Mouse (Mus musculus) limb, embryonic 15.5 days (tissue): ENCODE data around the gene Mxra7. TPM values are rescaled to one million over a fixed set of nuclear protein-coding genes. Genes with fewer than 3 reads are reported as not detected.

Source experiments
- ATAC-seq: fragments of 200-750 bp; cut with Nextera tagmentation; 2 replicates; pipeline ENCODE4 v1.8.0; 2017; ENCODE audit warnings: low read depth, moderate TSS enrichment; ENCODE audit not compliant: insufficient number of reproducible peaks, low FRiP score, low TSS enrichment
- H3K27ac ChIP-seq: fragments of 300-500 bp; sonication (generic); 2 replicates; pipeline ENCODE4 v1.5.1; 2015; ENCODE audit warnings: moderate library complexity, mild to moderate bottlenecking, inconsistent platforms
- H3K27me3 ChIP-seq: fragments of 300-500 bp; sonication (generic); 2 replicates; pipeline ENCODE4 v1.6.1; 2015; ENCODE audit warnings: inconsistent platforms
- H3K36me3 ChIP-seq: fragments of 300-500 bp; sonication (generic); 2 replicates; pipeline ENCODE4 v1.6.1; 2015; ENCODE audit warnings: inconsistent platforms
- H3K4me1 ChIP-seq: fragments of 300-500 bp; sonication (generic); 2 replicates; pipeline ENCODE4 v1.6.1; 2015; ENCODE audit warnings: inconsistent platforms
- H3K4me2 ChIP-seq: fragments of 300-500 bp; sonication (generic); 2 replicates; pipeline ENCODE4 v1.6.1; 2015; ENCODE audit warnings: mild to moderate bottlenecking, inconsistent platforms
- H3K4me3 ChIP-seq: fragments of 300-500 bp; sonication (generic); 2 replicates; pipeline ENCODE4 v1.5.1; 2015; ENCODE audit warnings: mild to moderate bottlenecking, inconsistent platforms
- H3K9ac ChIP-seq: fragments of 300-500 bp; sonication (generic); 2 replicates; pipeline ENCODE4 v1.6.1; 2015; ENCODE audit warnings: inconsistent platforms
- H3K9me3 ChIP-seq: fragments of 300-500 bp; sonication (generic); 2 replicates; pipeline ENCODE4 v1.6.1; 2016; ENCODE audit warnings: inconsistent platforms
- WGBS: fragments of 180-500 bp; shearing (Covaris S2); methylation state at CpG from one replicate; pipeline ENCODE4 v1.1.7; 2015; 5-methylcytosine and 5-hydroxymethylcytosine counted together
- polyA plus RNA-seq: library from polyadenylated mRNA; unstranded; fragments of >200 nt; fragmentation: Nextera tagmentation; extraction: Ambion mirVana; gene quantifications from 2 replicates; pipeline ENCODE4 v1.2.1, GENCODE M21; 2015

The Mxra7 gene
- polyA plus RNA-seq, 1 experiment from 2014 or later = 18.6 TPM

DNA sequence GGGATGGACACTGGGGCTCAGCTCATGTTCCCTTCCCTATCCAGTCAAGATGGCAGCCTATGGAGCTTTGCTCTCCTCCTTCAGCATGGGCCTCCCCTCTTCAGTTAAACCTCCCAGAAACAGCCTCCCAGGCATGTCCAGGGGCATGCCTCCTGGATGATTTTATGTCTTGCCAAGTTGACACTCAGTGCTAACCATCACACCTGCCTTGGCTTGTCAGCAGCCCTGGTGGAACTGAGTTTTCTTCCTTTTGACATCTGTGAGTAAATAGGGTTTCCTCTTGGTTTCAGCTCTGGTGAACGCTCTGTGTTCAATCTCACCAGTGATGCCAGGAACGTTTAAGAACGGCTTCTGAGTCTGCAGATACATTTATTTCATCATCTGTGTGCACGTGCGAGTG lies 25.1 kb downstream of the Mxra7 start:
- ATAC-seq = no peak
- no peak overlapping the region for H3K9ac ChIP-seq
- 0 out of 2 replicates have a peak, but pooled peaks cover 6% of the 10 kb centered on the region for H3K4me1 ChIP-seq
- H3K27ac ChIP-seq = no peak overlapping the region
- no peak overlapping the region for H3K4me2 ChIP-seq
- 79% methylated on average over 5 of the region's 5 CpGs for WGBS
- no peaks in the 10 kb centered on the region for H3K27me3 ChIP-seq
- no peak overlapping the region for H3K4me3 ChIP-seq
- no peaks in the 10 kb centered on the region for H3K9me3 ChIP-seq
- H3K36me3 ChIP-seq = peaks cover 3% of the 10 kb centered on the region; the same call in 1 of the 2 replicates

DNA sequence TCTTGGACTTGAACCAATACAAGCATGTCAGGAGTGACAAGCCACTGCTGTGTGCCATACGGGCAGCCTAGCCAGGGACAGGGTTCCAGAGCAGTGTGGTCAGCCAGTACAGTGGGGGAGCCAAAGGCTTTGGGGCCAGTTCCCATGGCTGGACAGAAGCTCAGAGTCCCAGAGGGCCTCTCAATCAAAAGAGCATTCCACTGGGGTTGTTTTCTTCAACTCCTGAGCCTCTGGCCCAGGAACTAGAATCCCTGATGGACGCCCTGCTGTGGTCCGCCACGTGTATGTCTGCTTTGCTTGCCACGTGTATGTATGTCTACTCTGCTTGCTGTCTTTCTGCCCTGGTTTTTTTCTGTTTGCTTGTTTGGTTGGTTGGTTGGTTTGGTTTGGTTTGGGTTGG lies 26.7 kb downstream of the Mxra7 start:
- no peak overlapping the region for H3K4me2 ChIP-seq
- H3K4me3 ChIP-seq = no peak overlapping the region
- peaks cover 3% of the 10 kb centered on the region; the same call in 1 of the 2 replicates for H3K36me3 ChIP-seq
- H3K9ac ChIP-seq = no peak overlapping the region
- no peak for ATAC-seq
- whole genome bisulfite sequencing = 72% methylated on average over 5 of the region's 5 CpGs
- no peaks in the 10 kb centered on the region for H3K27me3 ChIP-seq
- no peak overlapping the region for H3K27ac ChIP-seq
- H3K4me1 ChIP-seq = no peaks in the 10 kb centered on the region
- no peaks in the 10 kb centered on the region for H3K9me3 ChIP-seq

DNA sequence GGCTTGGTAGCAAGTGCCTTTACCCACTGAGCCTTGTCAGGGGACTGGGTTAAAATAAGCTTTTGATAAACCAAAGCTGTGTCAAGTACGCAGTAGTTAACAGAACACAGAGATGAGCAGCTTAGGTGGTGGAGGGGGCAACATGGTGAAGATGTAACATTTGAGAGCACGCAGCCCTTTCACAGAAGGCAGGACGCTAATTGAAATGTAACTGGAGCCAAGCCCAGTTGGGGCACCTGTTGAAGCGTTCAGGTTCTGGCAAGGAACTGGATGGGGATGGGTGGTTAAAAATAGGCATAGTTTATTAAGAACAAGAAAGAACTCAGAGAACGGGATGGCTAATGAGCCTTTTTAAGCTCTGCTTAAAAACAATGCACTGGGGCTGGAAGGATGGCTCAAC lies 28.5 kb downstream of the Mxra7 start:
- Histone ChIP-seq H3K36me3 (peaks cover 3% of the 10 kb centered on the region; the same call in 1 of the 2 replicates), H3K27me3 (no peaks in the 10 kb centered on the region), H3K9ac (no peak overlapping the region), H3K4me1 (no peaks in the 10 kb centered on the region), H3K4me3 (no peak overlapping the region), H3K4me2 (no peak overlapping the region), H3K27ac (no peak overlapping the region), H3K9me3 (no peaks in the 10 kb centered on the region)
- ATAC-seq = no peak
- 69% methylated on average over 5 of the region's 5 CpGs for WGBS

DNA sequence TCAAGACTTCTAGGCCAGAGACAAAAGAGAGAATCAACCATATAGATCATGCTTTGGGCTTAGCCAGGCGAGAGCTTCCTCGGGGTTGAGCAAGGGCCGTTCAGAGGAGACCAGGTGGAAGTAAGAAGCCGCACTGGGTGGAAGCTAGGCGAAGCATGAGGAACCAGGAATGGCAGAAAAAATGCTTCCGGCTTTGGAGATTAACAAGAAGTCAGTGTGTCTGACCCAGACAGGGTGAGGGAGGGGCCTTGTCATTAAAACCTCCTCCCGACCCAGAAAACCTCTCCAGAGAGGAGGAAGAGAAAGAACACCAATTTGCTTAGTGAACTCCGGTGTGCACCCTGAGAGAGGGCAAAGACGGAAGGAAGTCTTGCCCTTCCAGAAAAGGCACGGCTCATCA lies 43.6 kb downstream of the Mxra7 start:
- H3K9me3 ChIP-seq = no peaks in the 10 kb centered on the region
- no peak overlapping the region for H3K27ac ChIP-seq
- no peak overlapping the region for H3K4me3 ChIP-seq
- no peaks in the 10 kb centered on the region for H3K36me3 ChIP-seq
- H3K27me3 ChIP-seq = no peaks in the 10 kb centered on the region
- no peak overlapping the region for H3K4me2 ChIP-seq
- 0 out of 2 replicates have a peak, but pooled peaks cover 4% of the 10 kb centered on the region for H3K4me1 ChIP-seq
- no peak for ATAC-seq
- WGBS = 86% methylated on average over 10 of the region's 10 CpGs
- no peak overlapping the region for H3K9ac ChIP-seq

DNA sequence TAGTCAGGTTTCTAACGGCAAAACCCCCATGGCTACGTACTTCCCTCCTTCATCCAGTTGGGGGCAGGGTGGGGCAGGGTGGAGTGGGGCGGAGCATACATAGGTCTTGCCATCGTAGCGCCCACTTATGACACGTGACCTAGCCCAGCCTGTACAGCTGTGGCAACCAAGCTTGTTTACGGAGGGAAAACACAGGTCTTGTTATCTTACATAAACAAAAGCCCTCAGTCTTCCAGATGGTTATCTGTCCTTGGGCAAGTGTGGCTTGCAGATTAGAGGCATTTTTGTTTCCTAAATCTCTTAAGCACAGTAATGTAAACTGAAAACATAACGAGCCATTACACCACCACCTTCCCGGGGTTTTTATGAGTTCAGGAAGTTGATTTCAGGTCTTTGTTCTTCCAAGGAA lies 45.1 kb downstream of the Mxra7 start:
- H3K27ac ChIP-seq = no peak overlapping the region
- no peak for ATAC-seq
- H3K36me3 ChIP-seq = no peaks in the 10 kb centered on the region
- H3K4me3 ChIP-seq = no peak overlapping the region
- 0 out of 2 replicates have a peak, but pooled peaks cover 4% of the 10 kb centered on the region for H3K4me1 ChIP-seq
- no peaks in the 10 kb centered on the region for H3K9me3 ChIP-seq
- WGBS = 40% methylated on average over 9 of the region's 9 CpGs
- H3K9ac ChIP-seq = no peak overlapping the region
- no peaks in the 10 kb centered on the region for H3K27me3 ChIP-seq
- no peak overlapping the region for H3K4me2 ChIP-seq

DNA sequence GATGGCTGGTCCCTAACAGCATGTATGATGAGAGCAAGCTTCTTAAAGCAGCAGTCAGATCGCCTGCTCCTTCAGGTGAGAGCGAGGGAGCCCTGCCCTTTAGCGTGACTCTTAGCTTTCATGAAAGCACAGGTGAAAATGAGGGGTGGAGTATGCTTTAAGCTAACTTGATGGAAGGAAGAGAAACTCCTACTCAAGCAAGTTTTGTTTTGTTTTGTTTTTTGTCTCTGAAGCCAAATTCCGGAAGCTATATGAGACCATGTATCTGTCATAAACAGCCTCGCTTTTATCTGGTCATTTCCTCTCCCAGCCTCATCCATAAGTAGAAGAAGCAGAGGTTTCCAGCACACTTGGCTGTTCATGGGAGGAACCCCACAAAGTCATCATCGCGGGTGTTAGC lies 52.4 kb downstream of the Mxra7 start, which contains the start of gene St6galnac1:
St6galnac1 (minus strand) TSS at position 101 of the 400 bp plus-strand sequence.
- Histone ChIP-seq H3K36me3 (no peaks in the 10 kb centered on the region), H3K27me3 (no peaks in the 10 kb centered on the region), H3K9me3 (no peaks in the 10 kb centered on the region), H3K4me1 (no peaks in the 10 kb centered on the region), H3K4me2 (no peak within 1 kb of the TSS), H3K9ac (no peak within 1 kb of the TSS), H3K27ac (no peak within 1 kb of the TSS), H3K4me3 (no peak within 1 kb of the TSS)
- 87% methylated on average over 7 of the region's 7 CpGs for WGBS
- ATAC-seq = no peak

DNA sequence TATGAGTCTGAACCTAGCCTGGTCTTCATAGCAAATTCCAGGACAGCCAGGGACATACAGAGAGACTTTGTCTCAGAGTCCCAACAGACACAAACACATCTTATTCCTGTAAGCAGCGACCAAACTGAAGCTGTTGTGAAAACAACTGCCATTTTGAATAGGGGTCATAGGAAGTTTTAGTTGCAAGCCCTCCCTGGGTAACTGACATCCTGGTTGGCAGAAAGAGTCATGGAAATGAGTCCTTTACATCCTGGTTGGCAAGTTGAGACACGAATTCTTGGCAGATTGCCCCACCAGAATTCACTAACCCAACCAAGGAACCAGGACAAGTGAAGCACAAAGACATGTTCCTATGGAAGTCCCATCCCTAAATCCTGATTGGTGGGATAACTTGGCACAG lies 54.6 kb downstream of the Mxra7 start:
- WGBS = 44% methylated on average over 2 of the region's 2 CpGs
- ATAC-seq = no peak
- H3K4me3 ChIP-seq = no peak overlapping the region
- H3K27me3 ChIP-seq = no peaks in the 10 kb centered on the region
- no peak overlapping the region for H3K9ac ChIP-seq
- H3K9me3 ChIP-seq = no peaks in the 10 kb centered on the region
- H3K4me1 ChIP-seq = no peaks in the 10 kb centered on the region
- no peak overlapping the region for H3K4me2 ChIP-seq
- no peaks in the 10 kb centered on the region for H3K36me3 ChIP-seq
- H3K27ac ChIP-seq = no peak overlapping the region

DNA sequence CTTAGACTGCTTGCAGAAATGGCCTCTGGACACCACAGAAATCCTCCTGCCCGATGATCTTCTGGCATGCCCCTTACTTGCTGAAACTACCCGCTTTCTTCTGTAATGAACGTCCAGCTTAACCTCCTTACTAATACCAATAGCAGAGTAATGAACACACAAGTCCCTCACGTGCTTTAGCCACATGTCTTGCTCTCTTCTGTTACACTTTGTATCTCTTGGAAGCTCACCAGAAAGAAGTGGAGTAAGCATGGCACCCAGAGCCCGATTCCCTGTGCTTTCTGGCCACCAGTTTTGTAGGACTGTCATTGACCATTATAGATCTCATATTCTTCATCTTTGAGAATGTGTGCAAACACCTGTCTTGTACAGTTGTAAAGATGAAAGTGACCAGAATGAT lies 58.0 kb downstream of the Mxra7 start:
- H3K9me3 ChIP-seq = no peaks in the 10 kb centered on the region
- H3K9ac ChIP-seq = no peak overlapping the region
- no peak overlapping the region for H3K27ac ChIP-seq
- ATAC-seq = no peak
- no peak overlapping the region for H3K4me3 ChIP-seq
- H3K27me3 ChIP-seq = no peaks in the 10 kb centered on the region
- WGBS = 83% methylated on average over 5 of the region's 5 CpGs
- no peaks in the 10 kb centered on the region for H3K4me1 ChIP-seq
- H3K36me3 ChIP-seq = no peaks in the 10 kb centered on the region
- no peak overlapping the region for H3K4me2 ChIP-seq

DNA sequence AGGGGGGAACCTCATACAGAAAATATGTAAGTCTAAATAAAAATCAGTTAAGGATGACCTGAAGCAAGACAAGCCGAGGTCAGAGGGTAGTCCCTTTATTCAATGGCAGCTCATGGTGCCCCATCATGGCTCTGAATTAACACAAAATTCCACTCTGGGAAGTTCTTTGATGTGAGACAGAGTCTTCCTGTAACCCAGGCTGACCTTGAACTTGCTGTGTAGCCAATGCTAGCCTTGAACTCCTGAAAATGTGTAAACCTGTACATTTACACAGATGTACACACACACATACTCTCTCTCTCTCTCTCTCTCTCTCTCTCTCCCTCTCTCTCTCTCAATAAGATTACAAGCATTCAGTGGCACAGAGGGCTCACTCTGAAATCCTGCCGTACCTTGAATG lies 62.9 kb downstream of the Mxra7 start:
- Histone ChIP-seq H3K4me3 (no peak overlapping the region), H3K27ac (no peak overlapping the region), H3K27me3 (no peaks in the 10 kb centered on the region), H3K4me1 (no peaks in the 10 kb centered on the region), H3K9ac (no peak overlapping the region), H3K4me2 (no peak overlapping the region), H3K36me3 (no peaks in the 10 kb centered on the region), H3K9me3 (no peaks in the 10 kb centered on the region)
- WGBS = 85% methylated on average over 2 of the region's 2 CpGs
- no peak for ATAC-seq

DNA sequence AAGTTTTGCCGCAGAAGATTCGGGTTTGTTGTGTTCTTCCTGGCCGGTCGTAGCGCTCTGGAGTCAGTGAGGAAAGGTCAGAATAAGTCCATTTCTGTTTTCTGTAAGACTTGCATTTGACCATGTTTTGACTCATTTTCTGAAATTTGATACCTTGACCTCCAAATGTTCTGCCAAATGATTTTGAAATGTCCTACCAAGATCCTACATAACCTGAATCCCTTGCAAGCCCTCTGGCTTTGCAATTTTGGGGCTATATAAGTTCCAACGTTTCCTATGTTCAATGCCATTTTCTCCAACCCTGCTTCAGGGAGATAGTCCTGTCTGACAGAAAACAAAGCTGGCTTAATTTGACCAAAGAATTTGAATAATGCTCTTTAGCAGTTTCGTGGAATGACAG lies 63.5 kb downstream of the Mxra7 start:
- Histone ChIP-seq H3K27me3 (no peaks in the 10 kb centered on the region), H3K9me3 (no peaks in the 10 kb centered on the region), H3K4me1 (no peaks in the 10 kb centered on the region), H3K27ac (no peak overlapping the region), H3K4me2 (no peak overlapping the region), H3K4me3 (no peak overlapping the region), H3K9ac (no peak overlapping the region), H3K36me3 (no peaks in the 10 kb centered on the region)
- 87% methylated on average over 7 of the region's 7 CpGs for WGBS
- no peak for ATAC-seq

DNA sequence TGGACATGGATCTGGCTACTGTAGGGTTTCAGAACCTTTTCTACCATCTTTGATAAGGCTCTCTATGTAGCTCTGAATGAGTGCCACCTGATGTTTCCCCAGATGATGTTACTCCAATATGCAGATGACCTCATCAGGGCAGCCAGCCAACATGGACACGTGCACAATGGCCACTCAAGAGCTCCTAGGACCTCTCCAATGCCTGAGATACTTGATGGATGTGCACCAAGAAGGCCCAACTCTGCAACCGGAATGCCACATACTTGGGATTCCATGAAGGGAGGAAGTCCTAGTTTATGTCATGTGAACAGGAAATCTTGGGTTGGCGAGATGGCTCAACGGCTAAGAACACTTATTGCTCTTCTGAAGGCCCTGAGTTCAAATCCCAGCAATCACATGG lies 72.7 kb downstream of the Mxra7 start:
- Histone ChIP-seq H3K4me3 (no peak overlapping the region), H3K9me3 (no peaks in the 10 kb centered on the region), H3K9ac (no peak overlapping the region), H3K36me3 (no peaks in the 10 kb centered on the region), H3K4me1 (no peaks in the 10 kb centered on the region), H3K27me3 (no peaks in the 10 kb centered on the region), H3K27ac (no peak overlapping the region), H3K4me2 (no peak overlapping the region)
- no peak for ATAC-seq
- WGBS = 72% methylated on average over 4 of the region's 4 CpGs

DNA sequence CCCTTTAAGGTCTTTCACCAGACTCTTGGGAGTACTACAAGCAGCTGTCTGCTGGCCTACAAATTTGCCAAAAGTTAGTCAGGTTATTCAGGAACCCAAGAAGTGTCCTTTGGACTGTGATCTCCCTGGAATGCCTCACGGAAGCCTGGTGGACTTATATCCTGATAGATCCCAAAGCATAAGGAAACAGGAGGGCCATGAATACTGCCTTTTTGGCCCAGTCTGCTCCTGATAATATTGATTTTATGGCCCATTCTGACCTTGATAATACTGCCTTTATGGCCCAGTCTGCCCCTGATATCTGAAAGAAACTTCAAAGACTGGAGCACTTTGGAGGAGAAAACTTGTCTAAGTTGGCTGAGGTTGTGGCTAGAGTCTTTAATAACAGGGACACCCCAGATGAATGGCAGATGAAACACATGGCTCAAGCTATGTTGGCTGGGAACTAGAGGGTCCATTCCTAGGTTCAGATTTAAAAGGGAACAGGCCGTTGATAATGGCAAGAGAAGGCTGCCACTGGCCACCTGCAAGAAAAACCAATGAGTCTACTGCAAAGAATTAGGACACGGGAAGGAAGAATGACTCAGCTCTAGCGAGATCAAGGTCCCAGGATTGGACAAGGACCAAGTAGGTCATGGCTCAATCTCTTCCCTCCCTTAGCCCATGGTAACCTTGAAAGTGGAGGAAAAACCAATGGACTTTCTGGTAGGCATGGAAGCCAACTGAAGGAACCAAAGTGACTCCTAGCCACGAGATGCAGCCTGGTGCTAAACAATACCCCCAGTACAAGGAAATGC lies 74.0 kb downstream of the Mxra7 start:
- Histone ChIP-seq H3K9ac (no peak overlapping the region), H3K36me3 (no peaks in the 10 kb centered on the region), H3K4me2 (no peak overlapping the region), H3K27ac (no peak overlapping the region), H3K4me3 (no peak overlapping the region), H3K4me1 (no peaks in the 10 kb centered on the region), H3K27me3 (no peaks in the 10 kb centered on the region), H3K9me3 (no peaks in the 10 kb centered on the region)
- 84% methylated on average over 5 of the region's 5 CpGs for WGBS
- ATAC-seq = no peak
